Mouse (Mus musculus): ENCODE data around the gene Cpa4. TPM values are rescaled to one million over a fixed set of nuclear protein-coding genes. Genes with fewer than 3 reads are reported as not detected.

Gene Cpa4
- polyA plus RNA-seq, 1 experiment: not detected

- Histone ChIP-seq H3K27ac (ENCODE audit: insufficient read depth, low read depth, low read length) (no peak overlapping the region), H3K36me3 (ENCODE audit: control insufficient read depth, insufficient read depth, low read length) (no peaks in the 10 kb centered on the region), H3K27me3 (replicated peaks; ENCODE audit: control insufficient read depth, insufficient read depth, low read length) (no peaks in the 10 kb centered on the region), H3K4me1 (ENCODE audit: control insufficient read depth, insufficient read depth, low read length) (no peaks in the 10 kb centered on the region), H3K4me3 (ENCODE audit: insufficient read depth, low read depth, low read length) (no peak overlapping the region)
- no peak for TF ChIP-seq POLR2A (IDR thresholded peaks at IDR 0.05; ENCODE audit: low read depth, low read length)
- no peak for TF ChIP-seq CTCF (conservative IDR thresholded peaks at IDR 0.05; ENCODE audit: insufficient read depth, insufficient read length, low read depth, low read length)
- WGBS: 95% methylated on average over 9 of the region's 9 CpGs
- no peak for DNase-seq
Measured at GRCm38 (mm10) chr6:30624763-30625162, 56.6 kb downstream of the Cpa4 start.

DNA sequence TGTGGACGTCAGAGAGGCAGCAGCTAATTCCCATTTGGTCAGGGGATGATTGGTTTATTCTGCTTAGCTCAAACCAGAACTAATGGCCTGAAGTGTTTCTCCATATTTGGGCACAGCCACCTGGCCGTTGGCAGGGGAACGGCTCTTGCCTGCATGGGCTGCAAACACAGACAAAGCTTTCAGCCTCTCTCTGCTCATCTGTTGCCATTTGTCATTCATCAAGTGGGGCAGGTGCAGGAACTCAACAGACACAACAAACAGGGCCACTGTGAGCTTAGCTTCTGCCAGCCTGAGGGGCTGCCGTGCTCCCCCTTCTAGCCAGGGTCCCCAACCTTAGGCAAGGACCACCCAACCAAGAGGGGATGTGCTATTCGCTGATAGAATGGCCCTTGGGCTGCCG, 60.0 kb downstream of the Cpa4 start:
- H3K36me3 ChIP-seq (ENCODE audit: control insufficient read depth, insufficient read depth, low read length): no peaks in the 10 kb centered on the region
- H3K4me1 ChIP-seq (ENCODE audit: control insufficient read depth, insufficient read depth, low read length): no peaks in the 10 kb centered on the region
- no peak for DNase-seq
- H3K27ac ChIP-seq (ENCODE audit: insufficient read depth, low read depth, low read length): no peak overlapping the region
- 39% methylated on average over 6 of the region's 6 CpGs for WGBS
- no peak overlapping the region for H3K4me3 ChIP-seq (ENCODE audit: insufficient read depth, low read depth, low read length)
- no peaks in the 10 kb centered on the region for H3K27me3 ChIP-seq (replicated peaks; ENCODE audit: control insufficient read depth, insufficient read depth, low read length)
- TF ChIP-seq POLR2A (IDR thresholded peaks at IDR 0.05; ENCODE audit: low read depth, low read length) (no peak), CTCF (conservative IDR thresholded peaks at IDR 0.05; ENCODE audit: insufficient read depth, insufficient read length, low read depth, low read length) (no peak)

DNA sequence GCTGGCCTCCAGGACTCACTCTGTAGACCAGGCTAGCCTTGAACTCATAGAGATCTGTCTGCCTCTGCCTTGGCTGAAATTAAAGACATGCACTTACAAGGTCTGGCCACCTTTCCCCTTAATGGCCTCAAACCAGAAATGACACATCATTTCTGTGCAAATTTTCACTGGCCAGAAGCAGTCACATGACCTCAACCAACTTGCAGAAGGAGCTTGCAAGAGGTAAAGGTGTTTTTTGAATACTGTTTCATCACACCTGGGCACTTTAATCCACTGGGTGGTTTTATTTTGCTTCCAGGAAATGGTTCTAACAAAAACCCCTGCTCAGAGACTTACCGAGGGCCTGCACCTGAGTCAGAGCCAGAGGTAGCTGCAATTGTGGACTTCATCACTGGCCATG, 61.8 kb downstream of the Cpa4 start:
- no peak overlapping the region for H3K27ac ChIP-seq (ENCODE audit: insufficient read depth, low read depth, low read length)
- no peaks in the 10 kb centered on the region for H3K4me1 ChIP-seq (ENCODE audit: control insufficient read depth, insufficient read depth, low read length)
- H3K27me3 ChIP-seq (replicated peaks; ENCODE audit: control insufficient read depth, insufficient read depth, low read length): no peaks in the 10 kb centered on the region
- no peak for DNase-seq
- H3K4me3 ChIP-seq (ENCODE audit: insufficient read depth, low read depth, low read length): no peak overlapping the region
- no peaks in the 10 kb centered on the region for H3K36me3 ChIP-seq (ENCODE audit: control insufficient read depth, insufficient read depth, low read length)
- TF ChIP-seq POLR2A (IDR thresholded peaks at IDR 0.05; ENCODE audit: low read depth, low read length): no peak
- no peak for TF ChIP-seq CTCF (conservative IDR thresholded peaks at IDR 0.05; ENCODE audit: insufficient read depth, insufficient read length, low read depth, low read length)
- 94% methylated on average over 1 of the region's 1 CpGs for WGBS

GRCm38 (mm10) chr6:30635361-30635862, 67.2 kb downstream of the Cpa4 start:
- no peaks in the 10 kb centered on the region for H3K27me3 ChIP-seq (replicated peaks; ENCODE audit: control insufficient read depth, insufficient read depth, low read length)
- no peak for DNase-seq
- WGBS: 45% methylated on average over 8 of the region's 8 CpGs
- no peaks in the 10 kb centered on the region for H3K4me1 ChIP-seq (ENCODE audit: control insufficient read depth, insufficient read depth, low read length)
- no peak overlapping the region for H3K27ac ChIP-seq (ENCODE audit: insufficient read depth, low read depth, low read length)
- H3K36me3 ChIP-seq (ENCODE audit: control insufficient read depth, insufficient read depth, low read length): no peaks in the 10 kb centered on the region
- TF ChIP-seq CTCF (conservative IDR thresholded peaks at IDR 0.05; ENCODE audit: insufficient read depth, insufficient read length, low read depth, low read length) (no peak), POLR2A (IDR thresholded peaks at IDR 0.05; ENCODE audit: low read depth, low read length) (no peak)
- no peak overlapping the region for H3K4me3 ChIP-seq (ENCODE audit: insufficient read depth, low read depth, low read length)

GRCm38 (mm10) chr6:30636186-30636842, 68.1 kb downstream of the Cpa4 start:
- Histone ChIP-seq H3K36me3 (ENCODE audit: control insufficient read depth, insufficient read depth, low read length) (no peaks in the 10 kb centered on the region), H3K27me3 (replicated peaks; ENCODE audit: control insufficient read depth, insufficient read depth, low read length) (no peaks in the 10 kb centered on the region), H3K4me3 (ENCODE audit: insufficient read depth, low read depth, low read length) (no peak overlapping the region), H3K27ac (ENCODE audit: insufficient read depth, low read depth, low read length) (no peak overlapping the region), H3K4me1 (ENCODE audit: control insufficient read depth, insufficient read depth, low read length) (no peaks in the 10 kb centered on the region)
- TF ChIP-seq CTCF (conservative IDR thresholded peaks at IDR 0.05; ENCODE audit: insufficient read depth, insufficient read length, low read depth, low read length) (no peak), POLR2A (IDR thresholded peaks at IDR 0.05; ENCODE audit: low read depth, low read length) (no peak)
- 53% methylated on average over 4 of the region's 4 CpGs for WGBS
- peak; percentile 9 for DNase-seq

DNA sequence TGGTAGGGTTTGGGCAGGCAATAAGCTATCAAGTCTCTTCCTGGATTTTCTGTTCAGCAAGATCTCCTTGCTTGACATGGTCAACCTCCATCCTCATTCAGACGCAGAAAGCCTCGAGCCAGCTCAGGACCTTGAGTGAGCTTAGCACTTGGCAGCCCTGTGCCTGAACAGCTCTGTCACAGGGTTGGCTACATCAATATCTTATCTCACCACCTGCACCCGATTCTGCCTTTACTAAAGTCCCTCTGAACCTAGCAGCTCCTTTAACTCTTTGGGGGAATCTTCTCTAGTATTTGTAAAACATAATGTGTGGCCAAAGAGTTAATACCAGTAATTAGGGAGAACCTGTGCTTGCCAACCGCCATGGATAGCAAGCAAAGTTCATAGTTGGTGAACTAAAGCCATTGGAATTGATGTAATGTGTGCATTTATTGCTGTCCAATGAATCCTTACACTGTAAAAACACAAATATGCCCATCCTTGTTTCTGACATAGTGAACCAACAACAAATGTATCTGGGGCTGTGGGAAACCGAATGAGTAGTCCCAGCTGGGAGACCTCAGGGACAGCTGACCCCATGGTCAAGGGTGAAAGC, 70.6 kb downstream of the Cpa4 start, which contains the start of gene Cpa1:
Gene Cpa1, plus strand, starts transcription at position 545 of the 595 bp plus-strand sequence.
- Histone ChIP-seq H3K36me3 (ENCODE audit: control insufficient read depth, insufficient read depth, low read length) (no peaks in the 10 kb centered on the region), H3K4me1 (ENCODE audit: control insufficient read depth, insufficient read depth, low read length) (no peaks in the 10 kb centered on the region), H3K27ac (ENCODE audit: insufficient read depth, low read depth, low read length) (no peak within 1 kb of the TSS), H3K4me3 (ENCODE audit: insufficient read depth, low read depth, low read length) (no peak within 1 kb of the TSS), H3K27me3 (replicated peaks; ENCODE audit: control insufficient read depth, insufficient read depth, low read length) (no peaks in the 10 kb centered on the region)
- DNase-seq: no peak
- 77% methylated on average over 5 of the region's 5 CpGs for WGBS
- no peak for TF ChIP-seq POLR2A (IDR thresholded peaks at IDR 0.05; ENCODE audit: low read depth, low read length)
- TF ChIP-seq CTCF (conservative IDR thresholded peaks at IDR 0.05; ENCODE audit: insufficient read depth, insufficient read length, low read depth, low read length): no peak

Other genes starting within 250 kb of the Cpa4 start
- gene Zc3hc1, start 177.3 kb upstream of the Cpa4 start, polyA plus RNA-seq (2012; rRNA removed): 11.0 and 12.0 TPM in 2 replicates
- gene Klhdc10, start 166.5 kb upstream of the Cpa4 start, polyA plus RNA-seq (2012; rRNA removed): 34.0 and 42.7 TPM in 2 replicates
- 27.3 and 35.2 TPM in 2 replicates for gene Tmem209, start 58.6 kb upstream of the Cpa4 start, polyA plus RNA-seq (2012; rRNA removed)
- gene Ssmem1, start 58.5 kb upstream of the Cpa4 start, polyA plus RNA-seq (2012; rRNA removed): 0.09 TPM in 1 of 2 replicates, not detected in the other
- 0.14 TPM in 1 of 2 replicates, not detected in the other for gene Cpa2, start 26.8 kb upstream of the Cpa4 start, polyA plus RNA-seq (2012; rRNA removed)
- gene Cpa5, start 42.6 kb downstream of the Cpa4 start, polyA plus RNA-seq (2012; rRNA removed): not detected in 2 replicates
- 0.11 TPM in 1 of 2 replicates, not detected in the other for gene Cpa1, start 70.8 kb downstream of the Cpa4 start, polyA plus RNA-seq (2012; rRNA removed)
- 2.6 and 2.9 TPM in 2 replicates for gene Cep41, start 125.4 kb downstream of the Cpa4 start, polyA plus RNA-seq (2012; rRNA removed)
- gene Mest, start 155.2 kb downstream of the Cpa4 start, polyA plus RNA-seq (2012; rRNA removed): 8.4 and 16.5 TPM in 2 replicates